Mouse (Mus musculus) retina, adult 2 months (tissue): ENCODE measurements around the gene Rapgef1.
"Not testable (repeated sequence)": the region's sequence is repeated elsewhere in the genome, so short reads cannot be mapped to it uniquely, and the experiment has no call there.

Experiments used
- DNase-seq: peaks from one replicate; pipeline ENCODE4 v3.0.0-alpha.2; 2012; ENCODE audit warnings: low read depth, low spot score

Rapgef1 gene

DNA sequence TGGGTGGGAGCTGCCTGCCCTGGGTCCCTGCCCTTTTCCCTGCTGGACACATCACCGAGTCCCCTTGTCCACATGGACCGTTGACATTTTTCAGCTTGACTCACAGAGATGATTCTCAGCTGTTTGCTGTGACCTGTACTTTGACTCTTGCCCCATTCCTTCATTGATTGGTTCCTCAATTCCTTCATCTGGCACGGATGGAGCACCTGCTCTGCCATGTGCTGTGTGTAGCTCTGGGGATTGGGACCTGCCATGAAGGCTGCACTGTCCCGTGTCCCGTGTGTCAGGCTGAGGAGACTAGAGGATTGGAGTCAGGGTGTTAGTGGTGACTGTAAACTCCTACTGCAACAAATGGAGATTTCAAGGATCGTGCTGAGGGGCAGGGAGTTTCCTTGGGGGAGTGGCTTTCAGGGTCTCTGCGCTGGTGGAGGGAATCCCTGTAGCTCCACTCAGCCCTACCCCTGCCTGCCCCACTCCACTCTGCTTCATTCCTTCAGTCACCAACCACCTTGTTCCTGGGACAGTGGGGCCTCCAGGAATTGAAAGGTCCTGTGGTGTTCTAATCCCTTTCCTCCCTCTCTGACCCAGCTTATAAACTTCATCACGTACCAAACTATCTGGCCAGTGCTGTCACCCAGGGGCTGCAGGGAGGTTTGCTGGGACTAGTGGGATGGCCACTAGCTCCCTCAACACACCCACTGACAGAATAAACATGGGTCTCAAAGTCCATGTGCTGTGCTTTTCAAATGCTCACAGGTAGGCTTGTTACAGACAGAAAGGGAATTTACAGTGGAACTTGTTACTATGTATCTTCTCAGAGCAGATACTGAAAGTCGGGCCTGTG lies 3.9 kb downstream of the Rapgef1 start:
- no peak for DNase-seq

DNA sequence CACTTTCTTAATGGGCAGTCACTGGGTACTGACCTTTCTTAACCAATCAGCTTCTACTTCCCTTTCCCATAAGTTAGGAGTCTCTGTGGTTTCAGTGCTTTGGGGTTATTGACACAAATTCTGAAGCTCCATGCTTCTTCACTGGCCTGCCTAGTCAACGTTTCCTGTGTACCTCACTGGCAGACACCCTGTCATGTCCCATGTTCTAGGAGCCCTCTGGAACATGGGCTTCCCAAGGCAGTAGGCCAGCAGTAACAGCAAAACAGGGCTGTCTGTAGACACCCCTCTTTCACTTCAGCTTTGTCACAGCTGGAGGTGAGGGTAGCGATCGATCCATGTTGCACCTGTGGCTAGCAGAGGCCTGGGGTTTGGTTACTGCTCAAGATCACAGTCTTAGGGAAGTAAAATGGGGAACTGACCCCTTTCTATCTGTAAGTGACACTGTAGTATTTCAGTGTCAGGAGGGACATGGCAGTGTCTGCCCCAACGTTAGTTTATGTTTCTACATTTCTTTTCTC lies 4.6 kb downstream of the Rapgef1 start:
- no peak for DNase-seq

DNA sequence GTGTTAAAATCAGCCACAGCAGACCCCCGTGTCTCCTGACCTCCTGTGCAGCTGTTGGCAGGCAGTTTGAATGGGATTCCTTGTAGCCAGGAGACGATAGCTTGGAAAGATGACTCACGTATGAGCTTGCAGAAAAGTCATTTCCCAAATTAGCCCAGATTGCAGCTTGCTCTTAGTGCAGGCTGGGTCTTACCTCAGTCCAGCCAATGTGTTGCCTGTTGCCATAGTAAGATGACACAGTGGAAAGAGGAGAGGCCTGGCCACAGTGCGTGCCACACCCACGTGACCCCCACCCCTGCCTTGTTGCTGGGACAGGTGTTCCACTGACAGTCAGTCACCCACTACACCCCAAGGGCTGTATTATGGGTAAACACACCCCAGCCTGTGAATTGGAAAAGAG lies 5.2 kb downstream of the Rapgef1 start:
- no peak for DNase-seq

DNA sequence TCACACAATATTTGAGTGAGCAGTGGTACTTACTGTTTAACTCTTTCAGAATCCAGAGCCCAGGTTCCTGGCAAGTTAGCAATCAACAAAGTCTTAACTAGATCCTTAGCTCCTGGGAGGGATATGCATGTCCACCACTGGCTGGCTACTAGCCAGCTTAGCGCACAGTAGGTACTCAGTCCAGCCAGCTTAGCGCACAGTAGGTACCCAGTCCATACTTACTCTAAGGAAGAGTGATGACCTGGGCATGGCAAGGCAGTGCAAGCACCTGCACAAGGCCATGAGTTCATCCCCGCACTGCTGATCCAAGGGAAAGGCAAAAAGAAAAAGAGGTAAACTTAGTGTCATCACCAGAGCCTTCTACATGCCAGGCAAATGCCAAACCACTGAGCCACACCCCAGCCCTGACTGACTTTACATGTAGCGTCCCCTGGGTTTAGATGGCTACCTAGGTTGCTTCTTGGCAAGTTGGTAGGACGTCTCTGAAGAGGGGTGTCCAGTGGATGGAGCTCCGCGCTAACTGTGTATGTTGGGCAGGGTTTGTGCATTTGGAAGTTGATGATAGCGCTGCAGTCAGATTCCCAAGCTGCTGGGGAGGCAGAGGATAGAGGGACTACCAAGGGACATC lies 6.2 kb downstream of the Rapgef1 start:
- no peak for DNase-seq

DNA sequence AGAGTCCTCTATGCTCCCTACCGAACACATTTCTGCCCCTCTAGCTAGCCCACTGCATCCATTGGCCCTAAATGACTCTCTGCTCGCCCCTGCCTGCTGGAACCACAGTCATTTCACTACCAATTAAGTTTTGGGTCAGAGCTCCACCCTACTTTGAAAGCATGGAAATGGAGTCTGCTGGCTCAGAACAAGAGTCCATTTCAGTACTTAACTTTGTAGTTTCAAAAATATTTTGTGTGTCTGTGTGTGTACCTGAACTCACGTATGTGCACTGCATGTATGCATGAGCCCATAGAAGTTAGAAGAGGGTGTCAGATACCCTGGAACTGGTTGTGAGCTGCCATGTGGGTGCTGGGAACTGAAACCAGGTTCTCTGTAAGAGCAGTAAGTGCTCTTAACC lies 7.8 kb downstream of the Rapgef1 start:
- no peak for DNase-seq

DNA sequence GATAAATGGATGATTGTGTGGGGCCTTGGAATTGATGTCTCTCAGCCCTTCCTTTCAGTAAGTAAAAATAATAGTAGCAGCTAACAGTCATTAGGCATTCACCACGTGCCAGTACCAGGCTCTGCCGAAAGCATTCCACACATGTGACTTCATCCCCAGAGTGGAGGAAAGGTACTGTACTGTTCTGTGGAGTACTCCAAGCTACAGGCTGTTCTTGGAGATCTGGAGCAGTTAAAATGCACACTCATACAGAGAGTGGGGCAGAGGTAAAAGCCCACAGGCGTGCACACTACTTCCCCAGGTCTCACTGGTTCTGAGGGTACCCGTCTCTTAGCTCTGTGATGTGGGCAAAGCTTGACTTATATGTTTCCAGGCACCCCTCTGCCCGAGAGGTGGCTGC lies 8.7 kb downstream of the Rapgef1 start:
- no peak for DNase-seq

- DNase-seq = no peak
Observed at GRCm38 (mm10) chr2:29628763-29629181, 9.3 kb downstream of the Rapgef1 start.

DNA sequence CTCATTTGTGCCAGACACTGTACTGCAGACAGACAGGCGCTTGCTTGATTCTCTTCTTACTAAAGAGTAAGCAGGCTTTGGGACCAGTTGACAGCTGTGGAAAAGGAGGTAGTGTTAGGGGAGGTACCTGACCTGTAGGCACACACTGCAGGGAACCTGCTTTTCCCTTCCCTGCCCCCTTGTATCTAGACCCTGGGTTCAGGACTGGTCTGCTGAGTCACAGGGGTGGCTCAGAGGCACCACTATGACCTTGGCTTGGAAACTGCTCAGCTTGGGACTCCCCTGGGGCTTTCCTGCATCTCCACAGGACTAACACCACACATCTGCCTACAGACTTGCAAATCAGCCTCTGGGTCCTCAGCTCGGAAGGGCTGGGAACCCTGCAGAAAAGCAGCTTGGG lies 9.8 kb downstream of the Rapgef1 start:
- no peak for DNase-seq

GRCm38 (mm10) chr2:29630141-29630771 lies 10.7 kb downstream of the Rapgef1 start:
- no peak for DNase-seq

DNA sequence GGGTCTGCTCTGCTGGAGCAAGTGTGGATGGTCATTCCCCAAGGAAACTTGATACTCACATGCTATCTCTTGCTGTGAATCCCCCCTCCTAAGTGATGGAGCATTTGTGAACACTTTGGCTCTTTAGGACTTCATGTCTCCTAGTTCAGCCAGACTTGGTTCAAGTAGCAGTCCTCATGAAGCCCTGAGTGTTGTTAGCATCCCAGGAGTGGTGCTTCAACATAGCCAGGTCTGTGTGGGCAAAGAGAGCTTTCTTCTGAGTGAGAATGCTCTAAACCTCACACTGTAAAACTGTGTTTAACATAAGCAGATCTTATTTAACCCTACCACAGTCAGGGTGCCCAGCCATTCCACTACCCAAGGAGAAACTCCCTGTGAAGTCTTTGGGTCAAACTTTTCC lies 11.5 kb downstream of the Rapgef1 start:
- DNase-seq = no peak

DNA sequence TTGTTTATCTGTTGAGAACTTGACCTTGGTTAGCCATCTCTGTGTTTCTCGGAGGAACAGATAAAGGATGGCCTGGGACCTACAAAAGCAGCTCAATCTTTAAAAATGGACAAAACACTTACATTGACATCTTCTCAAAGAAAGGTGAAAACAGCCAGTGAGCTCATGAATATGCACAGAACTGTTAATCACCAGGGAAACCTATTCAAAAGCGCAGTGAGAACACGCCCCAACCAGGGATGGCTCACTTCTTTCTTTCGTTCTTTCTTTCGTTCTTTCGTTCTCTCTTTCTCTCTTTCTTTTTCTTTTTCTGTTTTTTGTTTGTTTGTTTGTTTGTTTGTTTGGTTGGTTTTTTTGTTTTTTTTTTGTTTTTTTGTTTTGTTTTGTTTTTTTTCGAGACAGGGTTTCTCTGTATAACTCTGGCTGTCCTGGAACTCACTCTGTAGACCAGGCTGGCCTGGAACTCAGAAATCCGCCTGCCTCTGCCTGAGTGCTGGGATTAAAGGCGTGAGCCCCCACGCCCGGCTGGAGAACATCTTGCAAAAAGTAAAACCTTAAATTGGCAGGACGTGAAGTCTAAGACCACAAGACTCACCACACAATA lies 12.1 kb downstream of the Rapgef1 start:
- DNase-seq = not testable (repeated sequence)

- DNase-seq = no peak
Observed at GRCm38 (mm10) chr2:29632168-29632662, 12.7 kb downstream of the Rapgef1 start.

DNA sequence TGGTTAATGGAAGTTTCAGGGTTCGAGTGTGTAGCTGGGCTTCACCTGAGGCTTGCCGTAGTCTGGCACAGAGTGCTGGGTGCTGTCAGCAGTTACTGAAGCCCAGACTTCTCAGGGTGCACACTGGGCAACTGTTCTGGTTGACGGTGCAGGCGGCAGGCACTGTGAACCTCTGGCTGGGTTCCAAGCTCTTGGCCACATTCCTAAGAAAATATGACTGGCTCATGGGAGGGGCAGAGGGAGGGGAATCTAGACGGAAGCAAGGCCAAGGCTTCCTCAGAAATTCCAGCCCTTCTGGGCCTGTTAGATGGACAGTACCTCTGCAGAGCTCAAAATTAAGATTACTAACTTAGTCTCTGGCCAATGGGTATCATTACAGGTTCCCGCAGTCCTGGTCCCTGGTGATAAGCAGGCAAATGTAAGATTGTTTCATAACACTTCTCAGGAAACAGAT lies 13.6 kb downstream of the Rapgef1 start:
- DNase-seq = no peak

- no peak for DNase-seq
Observed at GRCm38 (mm10) chr2:29633782-29634181, 14.3 kb downstream of the Rapgef1 start.

DNA sequence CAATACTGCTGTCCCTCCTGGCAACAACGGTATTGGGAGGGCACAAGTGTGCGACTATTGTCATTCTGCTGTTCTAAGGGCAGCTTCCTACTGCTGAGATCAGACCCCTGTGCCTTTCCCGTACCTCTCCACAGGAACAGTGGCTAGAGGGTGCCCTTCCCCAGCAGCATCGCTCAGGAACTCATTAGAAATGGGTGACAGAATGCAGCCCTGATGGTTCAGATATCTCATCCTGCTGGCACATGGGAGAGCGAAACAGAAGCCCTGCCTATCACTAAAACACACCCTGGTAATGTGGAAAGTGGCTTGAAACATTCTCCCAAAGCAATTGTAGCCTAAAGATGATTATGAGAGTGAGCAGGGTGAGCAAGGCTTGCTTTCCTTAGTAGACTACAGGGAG lies 15.0 kb downstream of the Rapgef1 start:
- no peak for DNase-seq

DNA sequence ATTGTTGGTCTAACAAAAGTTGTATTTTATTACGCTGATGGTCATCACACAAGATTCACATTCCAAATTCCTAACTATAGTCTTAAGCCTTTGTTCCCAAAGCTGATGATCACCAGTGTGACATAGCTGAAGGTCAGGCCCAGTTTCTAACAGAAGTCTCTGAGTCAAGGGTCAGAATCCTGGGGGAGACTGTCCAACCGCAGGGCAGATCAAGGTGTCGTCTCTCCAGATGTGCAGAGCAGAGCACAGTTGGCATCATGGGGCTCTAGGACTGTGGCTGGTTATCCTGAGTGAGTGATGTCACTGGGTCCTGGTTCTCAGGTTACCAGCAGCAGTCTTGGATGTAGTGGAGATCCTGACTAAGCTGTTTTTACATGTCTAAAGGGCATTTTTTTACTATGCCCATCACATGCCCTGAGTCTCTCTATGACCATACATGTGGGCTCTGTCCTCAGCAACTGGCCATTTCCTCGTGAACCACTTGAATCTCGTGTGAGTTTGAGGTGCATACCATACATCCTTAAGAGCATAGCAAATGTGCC lies 16.5 kb downstream of the Rapgef1 start:
- no peak for DNase-seq

DNA sequence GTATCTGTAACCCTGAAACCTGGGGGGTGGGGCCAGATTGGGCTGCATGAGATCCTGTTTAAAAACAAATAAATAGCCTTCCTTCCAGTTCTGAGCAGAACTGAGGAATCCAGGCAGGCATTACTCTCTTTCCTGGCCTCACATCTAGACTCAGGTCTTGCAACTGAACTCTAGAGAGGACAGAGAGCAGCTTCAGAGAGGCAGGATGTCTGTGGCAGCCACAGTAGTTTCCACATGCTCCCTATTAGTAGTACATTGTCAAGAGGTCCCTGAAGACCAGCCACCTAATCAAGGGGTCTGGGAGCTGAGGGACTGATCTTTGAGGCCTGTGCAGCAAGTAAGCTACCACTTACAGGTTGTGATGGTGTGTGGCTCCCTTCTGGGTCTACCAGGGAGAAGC lies 18.0 kb downstream of the Rapgef1 start:
- DNase-seq = no peak

DNA sequence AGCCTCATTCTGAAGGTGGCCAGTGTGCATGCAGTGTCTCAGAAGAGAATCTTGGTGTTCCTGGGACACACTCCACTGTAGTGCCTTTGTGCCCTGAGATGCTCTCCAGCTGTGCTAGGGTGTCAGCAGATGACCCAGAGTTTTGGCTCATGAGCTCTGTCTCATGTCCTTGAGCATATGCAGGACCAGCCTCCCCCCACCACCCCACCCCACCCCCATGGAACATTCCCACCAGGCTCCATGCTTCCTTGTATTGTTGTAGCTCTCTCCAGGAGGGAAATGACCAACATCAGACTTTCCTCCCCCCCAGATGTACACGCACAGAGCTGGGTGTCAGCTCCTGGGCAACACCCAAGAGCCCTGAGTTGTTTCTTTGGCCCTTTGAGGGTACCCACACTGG lies 19.9 kb downstream of the Rapgef1 start:
- DNase-seq = no peak

GRCm38 (mm10) chr2:29639953-29640743 lies 20.6 kb downstream of the Rapgef1 start:
- no peak for DNase-seq

DNA sequence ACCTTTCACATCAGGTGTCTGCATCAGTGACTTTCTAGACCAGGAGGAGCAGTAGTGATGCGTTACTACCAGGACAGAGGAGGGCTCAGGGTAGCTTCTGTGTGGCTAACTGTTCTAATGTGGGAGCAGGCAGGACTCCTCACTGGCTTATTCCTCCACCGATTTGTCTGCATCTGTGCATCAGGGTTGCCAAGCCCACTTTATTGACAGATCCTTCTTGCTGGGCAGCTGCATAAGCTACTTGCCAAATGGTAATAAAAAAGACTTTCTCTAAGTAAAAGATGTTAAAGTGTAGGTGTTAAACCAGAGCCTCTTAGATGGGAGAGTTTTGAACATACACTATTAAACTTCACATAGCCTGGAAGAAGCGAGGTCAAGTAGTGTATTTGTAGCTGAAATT lies 22.2 kb downstream of the Rapgef1 start:
- no peak for DNase-seq

DNA sequence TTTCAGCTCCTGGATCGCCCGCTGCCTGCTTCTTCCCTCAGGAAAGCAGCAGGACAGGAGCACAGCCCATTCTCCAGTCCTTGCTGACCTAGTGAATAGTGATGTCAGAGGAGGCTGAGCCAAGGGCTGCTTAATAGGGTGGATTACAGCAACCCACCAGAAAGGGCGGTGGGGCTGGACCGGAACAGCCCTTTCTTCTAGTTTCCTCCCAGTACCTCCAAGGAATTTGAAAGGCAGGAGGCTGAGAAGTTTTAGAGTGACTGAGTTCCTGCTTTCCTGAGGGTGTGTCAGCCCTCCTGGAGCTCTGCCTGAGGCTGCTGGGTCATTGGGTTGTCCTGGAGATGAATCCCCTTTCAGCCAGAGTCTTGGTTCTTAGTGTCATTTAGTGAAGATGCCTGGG lies 23.9 kb downstream of the Rapgef1 start:
- no peak for DNase-seq
